12 mouse cellular contexts compared by ENCODE assay signal in the genomic region with DNA sequence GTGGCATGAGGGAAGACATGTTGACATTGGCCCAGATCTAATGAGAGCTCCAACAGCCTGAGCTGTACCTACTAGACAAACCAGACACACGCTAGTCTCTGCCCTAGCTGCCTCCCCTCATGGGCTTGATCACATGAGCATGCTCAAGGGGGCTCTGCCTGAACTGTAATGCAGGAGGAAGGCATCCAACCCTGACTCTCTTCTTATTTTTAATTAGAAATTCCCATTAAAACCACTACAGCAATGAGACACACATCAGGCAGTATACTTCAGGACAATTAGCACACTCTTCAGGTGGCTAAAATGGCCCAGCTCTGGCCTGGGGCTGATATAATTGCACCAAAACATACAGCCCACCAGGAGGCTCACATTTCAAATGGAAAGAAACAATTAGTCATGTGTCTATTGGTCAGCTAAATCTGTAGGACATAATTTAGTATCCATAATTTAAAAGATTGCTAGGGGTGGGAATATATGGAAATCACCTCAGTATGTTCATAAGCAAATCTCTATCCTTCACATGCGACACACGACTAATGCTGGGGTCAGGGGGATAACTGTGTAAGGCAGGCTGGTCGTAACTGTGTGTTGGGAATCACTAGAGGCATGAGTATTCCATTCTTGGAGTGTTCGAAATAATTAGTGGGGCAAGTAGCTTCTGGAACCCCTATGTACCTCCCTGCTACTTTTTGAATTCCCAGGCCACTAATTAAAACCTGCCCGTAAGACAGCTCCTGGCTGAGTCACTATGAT.
DNase-seq lines count a peak whose midpoint lies in the region; ATAC-seq and TF ChIP-seq lines count a peak whose summit lies in the region.
"Had no signal": no experiment of that assay in that cellular context is flagged by ENCODE, and none has a peak within 500 bp of the region (broad histone marks: within the 10 kb centered on the region; RNA-seq: fewer than 3 reads in every experiment).

No protein-coding gene starts in this region.

- H3K9ac ChIP-seq in forebrain, embryonic 11.5 days (ENCODE audit: low read length), result no peak overlapping the region
- H3K9ac ChIP-seq in hindbrain, embryonic 12.5 days, result no peak overlapping the region
- H3K9ac ChIP-seq in midbrain, embryonic 14.5 days (replicated peaks; ENCODE audit: low read length), result no peak overlapping the region
- H3K9ac ChIP-seq: heart, embryonic 13.5 days had no signal

- 39% methylated on average over 6 of the region's 6 CpGs for WGBS in forebrain, embryonic 11.5 days
- 66% methylated on average over 6 of the region's 6 CpGs for WGBS in hindbrain, embryonic 12.5 days
- 34% methylated on average over 6 of the region's 6 CpGs for WGBS in midbrain, embryonic 14.5 days

- H3K36me3 ChIP-seq in forebrain, embryonic 11.5 days (ENCODE audit: control insufficient read depth, insufficient read depth, low read length), result no peaks in the 10 kb centered on the region
- H3K36me3 ChIP-seq in hindbrain, embryonic 12.5 days, result no peaks in the 10 kb centered on the region
- no peaks in the 10 kb centered on the region for H3K36me3 ChIP-seq in midbrain, embryonic 14.5 days (ENCODE audit: control insufficient read depth, insufficient read depth, low read length)
- H3K36me3 ChIP-seq: heart, embryonic 13.5 days had no signal

- H3K27ac ChIP-seq in forebrain, embryonic 11.5 days (ENCODE audit: low read depth, low read length), result peak overlapping the region; percentile 68
- H3K27ac ChIP-seq in hindbrain, embryonic 12.5 days, result peak overlapping the region; percentile 52; the same call in 1 of the 2 replicates
- peak overlapping the region; percentile 79 for H3K27ac ChIP-seq in midbrain, embryonic 14.5 days (replicated peaks; ENCODE audit: low read depth, low read length)
- H3K27ac ChIP-seq: heart, embryonic 13.5 days had no signal

- DNase-seq in brain, embryonic 14.5 days (ENCODE audit: low read depth), result peak; percentile 62
- peak; percentile 53 for DNase-seq in forebrain, embryonic 11.5 days (ENCODE audit: low spot score)
- peak; percentile 47 for DNase-seq in midbrain, embryonic 14.5 days
- no peak for DNase-seq in adrenal gland, postnatal 14 days
- DNase-seq in T-cell, adult 2 months (ENCODE audit: low spot score), result no peak
- no peak for DNase-seq in thymus, postnatal 25 days
- DNase-seq: cerebellum, adult 8-10 months; gastrocnemius, postnatal 25 days; right cerebral cortex, postnatal 14 days had no signal

- ATAC-seq in forebrain, embryonic 11.5 days (replicated peaks; ENCODE audit: low FRiP score), result peak; percentile 78
- peak; percentile 73 for ATAC-seq in hindbrain, embryonic 12.5 days (ENCODE audit: low FRiP score)
- peak; percentile 81 for ATAC-seq in midbrain, embryonic 14.5 days (ENCODE audit: low FRiP score, low TSS enrichment)
- ATAC-seq: lung, postnatal 0 days had no signal

- no peaks in the 10 kb centered on the region for H3K9me3 ChIP-seq in forebrain, embryonic 11.5 days (ENCODE audit: control insufficient read depth, low read length)
- H3K9me3 ChIP-seq in hindbrain, embryonic 12.5 days (replicated peaks), result no peaks in the 10 kb centered on the region
- no peaks in the 10 kb centered on the region for H3K9me3 ChIP-seq in midbrain, embryonic 14.5 days (ENCODE audit: control insufficient read depth, low read length)
- H3K9me3 ChIP-seq: heart, embryonic 13.5 days had no signal

- TF ChIP-seq CTCF in brain, embryonic 14.5 days (IDR thresholded peaks at IDR 0.05; ENCODE audit: borderline replicate concordance, extremely low read depth, insufficient read depth, insufficient read length), result no peak

- no peaks in the 10 kb centered on the region for H3K27me3 ChIP-seq in forebrain, embryonic 11.5 days (ENCODE audit: control insufficient read depth, insufficient read depth, low read length)
- no peaks in the 10 kb centered on the region for H3K27me3 ChIP-seq in hindbrain, embryonic 12.5 days
- no peaks in the 10 kb centered on the region for H3K27me3 ChIP-seq in midbrain, embryonic 14.5 days (ENCODE audit: control insufficient read depth, insufficient read depth, low read length)
- H3K27me3 ChIP-seq: heart, embryonic 13.5 days had no signal

- H3K4me3 ChIP-seq in forebrain, embryonic 11.5 days (ENCODE audit: low read depth, low read length), result no peak overlapping the region
- no peak overlapping the region for H3K4me3 ChIP-seq in hindbrain, embryonic 12.5 days
- no peak overlapping the region for H3K4me3 ChIP-seq in midbrain, embryonic 14.5 days (replicated peaks; ENCODE audit: low read depth, low read length)
- H3K4me3 ChIP-seq: heart, embryonic 13.5 days had no signal

- H3K4me1 ChIP-seq in forebrain, embryonic 11.5 days (replicated peaks; ENCODE audit: control insufficient read depth, insufficient read depth, low read length), result peaks cover 10% of the 10 kb centered on the region; the same call in 1 of the 2 replicates
- peaks cover 11% of the 10 kb centered on the region for H3K4me1 ChIP-seq in hindbrain, embryonic 12.5 days
- peaks cover 18% of the 10 kb centered on the region for H3K4me1 ChIP-seq in midbrain, embryonic 14.5 days (ENCODE audit: control insufficient read depth, insufficient read depth, low read length)
- H3K4me1 ChIP-seq: heart, embryonic 13.5 days had no signal

- H3K4me2 ChIP-seq in forebrain, embryonic 11.5 days (ENCODE audit: low read depth, low read length, severe bottlenecking), result peak overlapping the region; percentile 26; the same call in 1 of the 2 replicates
- peak overlapping the region; percentile 30 for H3K4me2 ChIP-seq in hindbrain, embryonic 12.5 days (replicated peaks)
- peak overlapping the region; percentile 37 for H3K4me2 ChIP-seq in midbrain, embryonic 14.5 days (ENCODE audit: low read length)
- H3K4me2 ChIP-seq: heart, embryonic 13.5 days had no signal

- TF ChIP-seq POLR2A in brain, embryonic 14.5 days (IDR thresholded peaks at IDR 0.05; ENCODE audit: borderline replicate concordance, extremely low read depth, insufficient read depth, insufficient read length, poor library complexity, severe bottlenecking), result no peak

Comparison
In these comparisons a context has a peak if more than half of its experiments do, and no peak if none do; other contexts are left out.
1. DNase-seq: peak in brain, embryonic 14.5 days (single experiment), forebrain, embryonic 11.5 days (single experiment) and midbrain, embryonic 14.5 days (single experiment); none in adrenal gland, postnatal 14 days (single experiment), T-cell, adult 2 months (single experiment) and thymus, postnatal 25 days (single experiment).
2. Peak in every context shown above with its lines, with median percentiles within 50 percentile points of each other: ATAC-seq, H3K27ac ChIP-seq and H3K4me2 ChIP-seq.